Mouse (Mus musculus) urinary bladder, postnatal 25 days (tissue): ENCODE measurements around the gene Lamtor3.
"Not testable (repeated sequence)": the region's sequence is repeated elsewhere in the genome, so short reads cannot be mapped to it uniquely, and the experiment has no call there.

Source experiments
- DNase-seq: peaks from one replicate; pipeline ENCODE4 v3.0.0; 2022; ENCODE audit warnings: low spot score

Lamtor3 gene

DNA sequence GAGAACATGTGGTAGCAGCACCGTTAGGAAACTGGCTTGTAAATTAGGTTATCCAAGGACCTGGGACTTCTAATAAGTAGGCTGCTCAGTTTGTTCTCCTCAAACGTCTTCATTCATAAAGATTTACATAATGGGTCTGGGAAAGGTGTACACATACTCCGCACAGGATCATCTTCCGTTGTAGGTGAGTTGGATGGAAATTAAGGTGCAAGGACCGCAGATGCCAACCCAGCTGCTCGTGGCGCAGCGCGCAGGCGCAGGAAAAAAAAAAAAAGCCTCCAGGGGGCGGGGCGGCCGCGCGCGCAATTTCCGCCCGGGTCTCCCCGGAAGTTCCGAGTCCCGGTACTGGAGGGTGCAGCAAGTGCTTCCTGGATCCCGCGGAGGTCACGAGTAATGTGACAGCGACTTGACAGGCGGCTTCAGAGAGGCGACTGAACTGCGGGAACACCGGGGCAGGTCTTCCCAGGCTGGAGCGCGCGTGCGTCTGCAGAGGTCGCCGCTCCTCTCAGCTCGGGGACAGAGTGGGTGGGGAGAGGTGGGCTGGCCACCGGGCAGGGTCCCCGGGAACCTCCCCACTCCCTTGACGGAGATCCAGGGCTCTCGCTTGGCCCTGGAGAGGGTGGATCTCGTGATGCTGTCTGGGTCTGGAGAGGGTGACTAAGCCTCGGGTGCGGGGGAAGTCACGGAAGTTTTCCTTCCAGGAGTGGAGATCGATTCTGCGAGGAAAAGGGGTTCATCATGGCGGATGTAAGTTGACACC, at the start of gene Lamtor3:
Lamtor3 (plus strand) TSS at position 335 of the 760 bp plus-strand sequence.
- DNase-seq, result peak; percentile 81

DNA sequence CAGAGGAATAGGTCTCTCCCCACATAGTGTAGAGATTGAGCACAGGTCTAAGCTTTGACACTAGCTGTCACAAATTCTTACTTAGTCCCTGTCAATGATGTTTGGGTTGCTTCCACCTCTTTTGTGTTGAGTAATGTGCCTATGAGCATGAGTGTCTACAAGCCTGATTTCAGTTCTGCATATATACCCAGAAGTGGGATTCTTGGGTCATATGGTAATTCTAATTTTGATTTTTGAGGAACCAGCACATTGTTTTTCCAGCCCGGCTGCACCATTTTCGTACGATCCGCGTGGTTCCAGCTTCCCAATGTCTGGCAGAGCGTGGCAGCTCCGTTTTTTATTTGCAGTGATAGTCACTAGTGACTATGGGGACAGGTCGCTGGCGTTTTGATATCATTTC, 48.9 kb upstream of the Lamtor3 start:
- DNase-seq, result no peak

DNA sequence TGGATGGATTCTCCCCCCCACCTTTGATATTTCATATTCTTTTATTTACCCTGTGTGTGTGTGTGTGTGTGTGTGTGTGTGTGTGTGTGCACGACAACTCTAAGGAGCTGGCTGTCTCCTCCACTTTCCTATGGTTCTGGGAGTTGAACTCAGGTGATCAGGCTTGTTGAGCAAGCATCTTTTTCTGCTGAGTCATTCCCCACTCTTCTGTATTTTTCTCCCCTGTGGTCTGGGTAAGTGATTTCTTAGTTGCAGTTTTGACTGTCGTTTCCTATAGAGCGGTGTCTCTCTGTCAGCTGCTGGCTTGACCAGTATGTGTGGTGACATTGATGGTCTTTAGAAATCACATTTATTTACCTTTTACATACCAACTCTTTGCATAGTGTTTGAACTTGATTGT, 39.0 kb upstream of the Lamtor3 start:
- no peak for DNase-seq

DNA sequence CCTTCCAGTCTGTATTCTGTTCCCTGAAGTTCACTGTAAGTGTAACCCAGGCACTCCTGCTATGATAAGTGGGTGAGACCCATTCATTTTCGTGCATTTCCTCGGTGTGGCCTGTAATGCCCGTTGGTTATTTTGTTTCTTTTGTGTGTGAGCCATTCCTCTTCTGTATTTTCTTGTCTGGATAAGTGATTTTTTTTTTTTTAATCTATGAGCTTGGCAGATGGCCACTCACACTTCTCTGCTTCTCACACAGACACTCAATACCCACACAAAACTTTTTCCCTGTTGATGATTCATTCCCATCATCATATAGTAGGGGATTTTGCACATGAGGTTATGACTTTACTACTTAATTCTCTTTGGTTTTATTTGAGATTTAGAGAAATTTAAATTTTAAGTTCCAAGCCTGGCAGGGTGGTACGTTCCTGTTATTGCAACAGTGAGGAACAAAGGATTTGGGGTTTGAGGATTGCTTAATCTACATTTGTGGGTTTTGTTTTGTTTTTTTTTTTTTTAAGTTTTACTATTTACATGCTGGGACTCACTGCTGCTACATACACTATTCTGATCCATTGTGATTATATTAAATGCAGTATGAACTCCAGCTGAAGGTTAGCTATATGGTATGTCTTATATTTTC, 38.1 kb upstream of the Lamtor3 start:
- no peak for DNase-seq

DNA sequence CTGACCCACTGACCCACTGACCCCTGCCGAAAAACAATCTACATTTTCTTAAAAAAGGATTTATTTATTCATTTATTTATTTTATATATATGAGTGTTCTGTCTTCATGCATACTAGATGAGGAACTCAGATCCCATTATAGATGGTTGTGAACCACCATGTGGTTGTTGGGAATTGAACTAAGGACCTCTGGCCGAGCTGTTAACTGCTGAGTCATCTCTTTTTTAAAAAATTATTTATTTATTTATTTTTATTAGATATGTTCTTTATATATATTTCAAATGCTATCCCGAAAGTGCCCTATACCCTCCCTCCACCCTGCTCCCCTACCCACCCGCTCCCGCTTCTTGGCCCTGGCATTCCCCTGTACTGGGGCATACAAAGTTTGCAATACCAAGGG, 37.2 kb upstream of the Lamtor3 start:
- no peak for DNase-seq

DNA sequence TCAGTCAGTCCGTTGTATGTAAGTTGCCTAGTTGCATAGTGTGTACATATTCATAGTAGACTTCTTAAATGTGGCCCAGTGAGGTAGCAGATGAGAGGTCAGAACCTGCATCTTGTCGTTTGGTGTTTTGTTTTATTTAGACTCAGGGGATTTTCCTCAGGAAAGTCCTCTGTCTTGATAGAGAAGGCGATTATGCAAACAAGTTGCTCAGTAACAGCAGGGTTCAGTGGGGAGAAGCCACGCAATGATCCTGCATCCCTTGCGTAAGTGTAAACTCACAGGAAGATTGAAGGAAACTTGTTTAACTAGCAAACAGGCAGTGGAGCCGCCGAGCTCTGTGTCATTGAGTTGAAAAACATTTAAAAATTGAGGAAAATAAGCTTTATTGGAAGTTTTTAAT, 30.3 kb upstream of the Lamtor3 start:
- no peak for DNase-seq

DNA sequence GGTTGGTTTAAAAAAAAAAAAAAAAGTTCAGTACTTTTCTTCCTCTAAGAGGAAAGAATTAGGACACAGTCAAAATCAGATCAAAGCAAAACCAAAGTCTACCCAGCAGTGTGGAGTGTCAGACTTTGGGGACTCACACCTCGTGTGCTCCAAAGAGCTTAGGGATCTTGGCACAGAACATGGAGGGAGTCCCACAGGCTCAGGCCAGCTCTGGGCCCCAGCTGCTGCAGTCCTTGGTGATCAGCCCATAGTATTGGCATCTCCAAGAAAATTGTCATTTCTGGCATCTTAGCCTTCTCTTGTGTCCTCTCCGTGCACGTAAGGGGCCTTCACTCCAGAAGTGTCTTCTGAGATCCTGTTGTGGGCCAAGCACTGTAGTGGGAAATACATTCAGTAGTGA, 27.2 kb upstream of the Lamtor3 start:
- no peak for DNase-seq

DNA sequence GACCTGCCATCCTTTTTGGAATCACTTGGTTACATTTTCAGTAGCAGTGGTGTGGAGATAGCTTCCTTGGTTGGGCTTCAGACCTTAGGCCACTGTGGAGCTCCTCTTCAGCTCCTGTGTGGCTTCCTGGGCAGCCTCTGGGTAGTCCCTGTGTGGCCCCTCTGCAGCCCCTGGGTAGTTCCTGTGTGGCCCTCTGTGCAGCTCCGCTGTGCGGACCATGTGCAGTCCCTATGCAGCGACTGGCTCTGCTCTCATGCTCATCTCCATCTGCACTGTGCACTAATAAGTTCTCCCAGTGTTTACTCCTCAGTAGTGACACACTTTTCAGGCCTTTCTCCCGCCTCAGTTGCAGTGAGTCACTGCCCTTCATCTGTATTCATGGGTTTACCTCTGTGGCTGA, 26.2 kb upstream of the Lamtor3 start:
- no peak for DNase-seq

DNA sequence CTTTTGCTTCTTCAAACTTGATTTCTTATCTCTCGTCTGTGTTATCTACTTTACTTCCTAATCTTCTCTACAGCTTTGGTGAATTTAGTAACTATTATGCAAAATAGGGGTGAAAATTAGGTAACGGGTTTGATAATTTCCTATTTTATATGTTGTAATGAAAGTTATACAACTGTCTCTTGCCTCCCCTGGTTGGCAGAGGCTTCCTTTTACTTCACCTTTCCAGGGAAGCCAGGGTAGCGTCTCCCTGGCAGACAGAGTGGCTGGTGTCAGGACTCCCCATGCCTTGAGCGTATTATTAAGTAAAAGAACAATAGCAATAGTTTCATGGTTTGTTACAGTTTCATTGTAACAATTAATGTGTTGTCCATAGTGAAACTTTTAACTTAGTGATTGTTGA, 24.5 kb upstream of the Lamtor3 start:
- DNase-seq, result no peak

DNA sequence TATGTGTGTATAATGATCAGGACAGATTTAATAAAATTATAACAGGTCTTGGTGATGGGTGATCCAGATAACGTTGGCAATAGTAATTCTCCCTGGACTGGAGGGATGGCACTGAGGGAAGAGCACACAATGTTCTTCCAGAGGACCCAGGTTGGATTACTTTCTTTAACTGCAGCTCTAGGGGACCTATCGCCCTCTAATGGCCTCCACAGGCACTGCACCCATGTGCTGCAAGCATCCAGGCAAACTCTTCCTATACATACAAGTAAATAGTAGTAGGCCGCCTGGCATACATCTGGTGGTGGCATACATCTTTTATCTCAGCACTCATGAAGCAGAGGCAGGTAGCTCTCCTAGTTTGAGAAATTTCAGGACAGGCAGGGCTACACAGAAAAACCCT, 23.1 kb upstream of the Lamtor3 start:
- no peak for DNase-seq

DNA sequence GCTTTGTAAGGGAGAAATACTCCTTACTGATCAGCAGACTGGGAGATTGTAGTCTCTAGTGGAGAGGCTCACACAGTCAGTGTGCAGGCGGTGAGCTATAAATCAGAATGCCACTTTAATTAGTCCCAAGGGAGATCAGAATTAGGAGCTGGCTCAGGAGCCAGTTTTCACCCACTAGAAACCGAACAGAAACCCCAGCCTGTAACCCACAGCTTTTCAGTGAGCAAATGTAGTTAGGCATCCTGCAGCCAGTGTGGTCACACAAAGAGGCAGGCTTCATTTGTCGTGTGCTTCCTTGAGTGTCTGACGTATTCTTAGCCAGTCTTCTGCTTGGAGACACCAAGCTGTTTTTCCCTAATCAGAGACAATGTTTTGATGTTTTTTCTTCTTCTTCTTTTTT, 21.9 kb upstream of the Lamtor3 start:
- no peak for DNase-seq

DNA sequence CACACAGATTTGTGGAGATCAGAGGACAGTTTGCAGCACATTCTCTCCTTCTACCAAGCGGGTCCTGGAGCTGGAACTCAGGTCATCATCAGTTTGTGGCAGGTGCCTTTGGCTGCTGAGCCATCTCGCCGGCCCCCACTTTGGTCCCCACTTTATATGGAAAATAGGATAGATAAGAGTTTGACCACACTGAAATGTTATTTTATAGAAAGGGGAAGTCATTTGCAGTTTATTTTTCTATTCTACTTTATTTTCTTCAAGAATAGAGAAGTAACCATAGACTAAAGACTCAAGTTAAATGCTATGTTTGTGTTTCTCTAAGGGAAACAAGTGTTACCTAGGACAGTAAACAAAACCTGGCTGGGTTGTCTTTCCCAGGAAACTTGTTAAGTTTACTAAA, 21.4 kb upstream of the Lamtor3 start:
- DNase-seq, result no peak

DNA sequence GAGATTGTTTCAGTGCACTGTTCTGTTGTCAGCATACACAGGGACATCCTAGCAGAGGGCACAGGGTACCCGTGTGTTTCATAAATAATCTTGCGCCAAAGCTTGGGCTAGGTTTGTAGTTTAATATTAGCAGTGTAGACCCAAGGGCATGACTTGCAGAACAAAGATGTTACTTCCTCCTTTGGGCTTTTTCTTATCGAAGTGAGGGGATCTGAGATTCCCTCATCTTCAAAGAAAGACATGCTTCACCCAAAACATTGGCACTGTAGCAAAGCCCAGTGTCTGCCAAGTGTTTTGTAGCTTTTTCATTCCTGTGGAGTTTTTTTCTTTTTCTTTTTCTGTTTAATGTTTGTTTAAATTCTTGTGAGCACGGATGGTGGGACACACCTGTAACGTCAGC, 20.6 kb upstream of the Lamtor3 start:
- no peak for DNase-seq

DNA sequence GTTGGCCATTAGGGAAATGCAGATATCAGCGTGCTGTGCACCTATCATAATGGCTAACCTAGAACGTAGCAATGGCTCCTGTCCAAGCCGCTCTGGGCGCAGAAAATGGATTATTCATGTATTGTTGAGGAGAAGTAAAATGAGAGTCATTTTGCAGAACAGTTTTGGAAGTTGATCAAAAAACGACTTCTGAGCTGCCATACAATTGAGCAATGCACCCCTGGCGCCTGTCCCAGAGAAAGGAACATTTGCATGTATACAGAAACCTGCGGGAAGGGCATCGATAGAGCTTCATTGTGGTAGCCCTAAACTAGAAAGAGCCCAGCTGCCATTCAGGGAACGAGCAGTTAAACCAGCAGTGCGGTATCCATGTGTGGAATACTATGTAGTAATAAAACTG, 18.2 kb upstream of the Lamtor3 start:
- DNase-seq, result no peak

DNA sequence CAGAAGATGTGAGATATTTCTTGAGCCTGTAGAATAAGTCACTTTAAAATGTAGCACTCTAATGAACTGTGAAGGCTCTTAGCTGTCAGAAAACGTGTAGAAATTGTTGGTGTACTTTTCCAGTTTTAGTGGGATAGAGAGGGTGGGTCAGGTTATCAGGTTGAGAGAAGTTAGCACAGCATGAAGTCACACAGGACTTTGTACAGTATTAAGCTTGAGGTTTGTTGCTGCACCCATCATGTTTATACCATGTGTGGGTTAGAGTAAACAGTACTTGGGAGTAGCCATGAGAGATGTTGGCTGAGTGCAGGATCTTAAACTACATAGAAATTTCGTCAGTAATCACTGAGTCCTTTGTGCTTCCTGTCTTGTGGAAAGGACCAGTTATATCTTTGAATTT, 5.2 kb upstream of the Lamtor3 start:
- no peak for DNase-seq

DNA sequence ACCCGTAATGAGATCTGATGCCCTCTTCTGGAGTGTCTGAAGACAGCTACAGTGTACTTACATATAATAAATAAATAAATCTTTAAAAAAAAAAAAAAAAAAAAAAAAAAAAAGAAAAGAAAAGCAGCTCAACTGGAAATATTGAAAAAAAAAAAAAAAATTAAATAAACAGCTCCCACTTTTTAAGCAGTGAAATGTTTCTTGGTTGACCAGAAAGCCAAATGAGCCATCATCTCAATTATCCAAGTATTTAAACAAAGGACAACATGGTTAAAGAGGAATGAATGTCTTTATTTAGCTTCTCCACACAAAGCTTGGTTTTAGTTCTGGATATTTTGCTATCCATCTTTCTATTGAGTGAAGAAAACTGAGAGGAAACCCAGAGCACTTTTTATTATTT, 3.7 kb upstream of the Lamtor3 start:
- not testable (repeated sequence) for DNase-seq

DNA sequence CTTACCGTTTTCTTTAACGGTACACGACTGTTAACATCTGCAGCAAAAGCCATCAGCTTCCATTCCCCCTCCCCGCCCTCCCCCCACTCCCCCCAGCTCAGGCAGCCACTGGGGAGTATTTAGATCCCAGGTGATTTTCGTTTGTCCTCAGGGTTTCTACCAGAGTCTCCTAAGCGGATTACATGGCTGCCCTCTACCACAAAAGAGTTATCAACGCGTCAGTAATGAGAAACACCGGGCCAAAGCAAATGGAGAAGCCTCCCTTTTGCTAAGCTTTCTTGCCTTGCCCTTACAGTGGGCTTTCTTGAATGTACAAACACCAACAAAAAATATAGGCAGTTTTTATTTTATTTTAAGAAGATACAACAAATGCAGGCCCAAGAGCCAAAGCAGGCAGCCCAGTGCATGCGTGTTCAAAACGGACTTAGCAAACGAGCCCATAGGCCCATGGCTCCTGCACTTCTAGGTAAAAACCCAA, 573 bp upstream of the Lamtor3 start:
- DNase-seq, result no peak

DNA sequence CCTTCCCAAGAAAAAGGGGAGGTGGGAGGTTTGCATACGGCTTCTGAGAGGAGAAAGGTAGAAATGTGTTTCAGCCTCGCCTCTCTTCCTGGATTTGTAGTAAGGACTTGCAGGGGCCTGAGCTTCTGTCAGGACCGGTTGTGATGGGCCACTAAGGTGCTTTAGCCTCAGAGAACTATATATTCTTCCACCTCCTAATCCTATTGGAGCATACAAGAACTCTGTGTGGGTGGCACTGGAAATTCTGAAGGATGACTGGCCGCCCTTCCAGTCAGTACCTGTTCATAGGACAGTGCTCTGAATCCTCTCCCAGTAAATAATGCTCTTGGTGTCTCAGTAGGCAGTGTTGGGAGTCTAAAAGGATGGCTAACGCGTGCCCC, 616 bp downstream of the Lamtor3 start:
- no peak for DNase-seq

DNA sequence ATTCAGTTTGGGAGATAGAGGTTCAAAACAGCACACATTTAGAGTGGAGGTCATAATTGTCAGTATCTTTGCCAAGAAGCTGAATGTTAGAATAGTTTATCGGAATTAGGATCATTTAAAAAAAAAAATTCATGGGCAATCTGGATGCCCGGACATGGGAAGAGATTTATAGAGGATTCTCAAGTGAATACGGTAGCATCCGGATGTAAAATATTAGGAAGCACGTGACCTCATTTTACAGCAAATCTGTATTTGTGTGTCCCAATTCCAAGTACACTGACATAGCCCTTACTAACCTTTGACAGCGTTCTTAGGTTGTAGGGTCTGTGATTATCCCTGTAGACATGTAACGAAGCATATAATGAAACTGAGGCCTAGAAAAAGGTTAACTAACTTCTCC, 1.1 kb downstream of the Lamtor3 start:
- no peak for DNase-seq

DNA sequence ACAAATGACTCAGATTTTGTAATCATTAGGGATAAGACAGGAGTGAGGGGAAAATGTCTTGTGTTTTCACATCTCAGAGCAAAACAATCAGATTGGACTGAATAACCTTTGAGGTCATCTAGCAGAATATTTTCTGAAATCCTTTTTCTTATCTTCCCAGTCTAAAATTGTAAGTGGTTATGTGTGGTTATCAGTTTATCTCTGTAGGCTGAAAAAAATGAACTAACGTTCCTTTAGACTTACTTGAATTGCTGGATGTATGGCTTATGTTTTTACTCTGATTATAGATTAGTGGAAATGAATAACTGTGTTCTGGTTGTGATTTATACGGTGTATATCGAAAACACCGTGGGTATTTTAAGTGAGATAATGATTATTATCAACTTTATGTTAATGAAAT, 2.3 kb downstream of the Lamtor3 start:
- no peak for DNase-seq

DNA sequence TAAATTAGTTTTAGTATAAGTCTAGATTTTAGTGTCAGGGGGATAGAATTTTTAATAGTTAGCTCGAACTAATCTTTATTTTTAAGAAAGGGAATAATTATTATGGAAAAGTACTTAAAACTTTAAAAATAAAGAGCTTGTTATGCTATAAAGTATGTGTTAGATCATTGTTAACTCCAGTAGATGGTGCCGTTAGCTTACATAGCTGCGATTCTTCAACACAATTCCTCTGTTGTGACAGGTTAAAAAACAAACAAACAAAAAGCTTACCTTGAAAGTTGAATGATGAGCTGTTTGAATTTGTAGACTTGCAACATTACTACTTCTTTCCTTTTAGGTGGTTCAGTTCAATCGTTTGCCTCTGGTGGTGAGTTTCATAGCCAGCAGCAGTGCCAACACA, 8.7 kb downstream of the Lamtor3 start:
- DNase-seq, result no peak

DNA sequence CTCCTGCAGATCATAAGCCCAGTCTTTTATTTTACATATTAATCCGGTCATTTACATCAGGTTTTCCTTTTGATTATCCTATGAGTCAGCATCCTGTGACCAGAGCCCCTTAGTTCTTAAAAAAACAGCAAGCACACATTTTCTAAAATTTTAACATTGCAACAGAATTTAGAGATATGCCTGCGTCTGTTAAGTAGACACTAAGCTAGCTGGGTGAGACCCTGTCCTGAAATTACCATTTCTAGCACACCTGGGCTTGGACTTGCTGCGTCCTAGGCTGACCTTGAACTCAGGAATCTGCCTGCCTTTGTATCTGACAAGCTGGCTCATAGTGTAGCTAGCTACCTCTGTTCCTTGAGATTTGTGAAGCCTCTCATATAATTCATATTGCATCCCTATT, 11.6 kb downstream of the Lamtor3 start:
- DNase-seq, result no peak

DNA sequence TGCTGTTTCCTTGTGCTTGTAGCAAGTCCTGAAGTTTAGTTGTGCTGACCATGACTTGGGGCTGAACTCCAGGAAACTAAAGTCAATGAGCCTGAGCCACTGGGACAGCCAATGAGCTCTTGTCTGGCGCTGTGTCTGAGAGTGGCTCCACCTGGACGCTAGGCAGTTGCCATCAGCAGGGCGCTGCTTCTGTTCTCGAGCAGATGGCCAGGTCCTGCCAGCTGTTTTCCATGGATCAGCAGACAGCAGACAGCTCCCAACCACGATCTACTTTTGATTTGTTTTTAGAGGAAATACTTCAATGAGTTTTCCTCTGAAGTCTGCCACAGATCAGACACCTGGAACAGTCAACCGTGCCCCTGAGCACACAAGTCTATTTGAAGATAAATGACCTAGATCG, 14.4 kb downstream of the Lamtor3 start:
- DNase-seq, result no peak

DNA sequence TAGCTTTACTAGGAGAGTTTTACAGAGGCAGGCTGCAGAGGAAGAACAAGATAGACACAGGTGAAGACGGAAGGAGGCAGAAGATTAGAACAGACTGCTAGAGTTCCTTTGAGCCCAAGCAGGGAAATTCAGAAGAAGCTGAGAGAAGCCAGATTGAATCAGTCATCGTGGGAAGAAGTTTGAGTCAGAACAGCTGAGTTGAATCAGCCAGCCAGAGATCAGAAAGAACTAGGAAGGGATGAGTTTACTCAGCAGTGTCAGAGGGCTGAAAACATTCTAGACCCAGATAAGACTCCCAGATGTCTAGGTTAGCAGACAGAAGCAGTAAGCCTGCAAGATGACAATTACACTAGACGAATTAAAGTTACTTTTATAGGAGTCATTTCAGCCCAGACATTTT, 15.7 kb downstream of the Lamtor3 start:
- DNase-seq, result no peak
